Mouse (Mus musculus) ES-E14 (cell line): ENCODE measurements around the gene Dnajc7.

Source experiments
- CHD2 ChIP-seq: IDR thresholded peaks from 2 replicates; pipeline ENCODE4 v1.6.1; 2014; ENCODE audit warnings: mild to moderate bottlenecking, low read depth, low read length, inconsistent platforms
- MAFK ChIP-seq: IDR thresholded peaks from 2 replicates; pipeline ENCODE4 v1.6.1; 2014; ENCODE audit warnings: mild to moderate bottlenecking, low read depth, low read length, inconsistent platforms; ENCODE audit not compliant: insufficient read depth
- ZC3H11A ChIP-seq: IDR thresholded peaks from 2 replicates; pipeline ENCODE4 v1.6.1; 2012; ENCODE audit warnings: low read depth, mild to moderate bottlenecking, inconsistent platforms, low read length, borderline replicate concordance
- ZNF384 ChIP-seq: IDR thresholded peaks from 2 replicates; pipeline ENCODE4 v1.6.1; 2012; ENCODE audit warnings: low read depth, low read length, inconsistent platforms

DNA sequence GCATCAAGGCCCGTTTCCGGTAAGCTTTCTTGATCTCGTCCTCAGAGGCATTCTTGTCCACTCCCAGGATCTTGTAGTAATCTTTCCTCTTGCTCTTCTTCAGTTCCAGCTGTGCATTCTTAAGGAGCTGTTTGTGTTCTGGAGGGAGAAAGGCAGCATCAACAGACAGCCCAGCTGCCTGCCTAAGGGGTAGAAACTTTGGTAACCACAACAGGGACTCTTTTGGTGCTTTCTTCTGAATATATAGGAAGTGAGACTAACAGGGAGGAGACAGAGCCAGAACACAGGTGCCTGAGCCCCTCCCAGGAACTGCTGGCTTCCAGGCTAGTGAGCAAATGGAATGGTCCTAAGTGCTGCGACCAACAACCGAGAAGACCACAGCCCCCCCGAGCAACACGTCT is 35.4 kb downstream of the Dnajc7 start:
- no peak for TF ChIP-seq ZNF384
- no peak for TF ChIP-seq MAFK
- no peak for TF ChIP-seq CHD2
- TF ChIP-seq ZC3H11A, result no peak
